Mouse (Mus musculus) embryonic facial prominence, embryonic 11.5 days (tissue): ENCODE results near the gene Car11. TPM values are rescaled to one million over a fixed set of nuclear protein-coding genes. Genes with fewer than 3 reads are reported as not detected.
A peak's percentile ranks its signal among the peaks of the same experiment; 100 is the strongest.

Source experiments
- ATAC-seq: fragments of 200-750 bp; cut with Nextera tagmentation; replicated peaks from 2 replicates; pipeline ENCODE4 v1.8.0; 2017; ENCODE audit warnings: low read depth; ENCODE audit not compliant: insufficient number of reproducible peaks, low FRiP score, low TSS enrichment
- DNase-seq: peaks from one replicate; pipeline ENCODE4 v3.0.0-alpha.2; 2015; ENCODE audit warnings: low spot score
- H3K27ac ChIP-seq: fragments of 300-500 bp; sonication (generic); replicated peaks from 2 replicates; pipeline ENCODE4 v1.5.1; 2014; ENCODE audit warnings: mild to moderate bottlenecking, low read depth, low read length, control low read depth
- H3K27me3 ChIP-seq: fragments of 300-500 bp; sonication (generic); 2 replicates; pipeline ENCODE4 v1.6.1; 2014; ENCODE audit warnings: mild to moderate bottlenecking, low read length, moderate library complexity, mixed read lengths; ENCODE audit not compliant: control insufficient read depth, insufficient read depth
- H3K36me3 ChIP-seq: fragments of 300-500 bp; sonication (generic); replicated peaks from 2 replicates; pipeline ENCODE4 v1.6.1; 2014; ENCODE audit warnings: low read depth, mild to moderate bottlenecking, low read length, moderate library complexity, mixed read lengths; ENCODE audit not compliant: control insufficient read depth, insufficient read depth
- H3K4me1 ChIP-seq: fragments of 300-500 bp; sonication (generic); 2 replicates; pipeline ENCODE4 v1.6.1; 2014; ENCODE audit warnings: low read length, mixed read lengths; ENCODE audit not compliant: control insufficient read depth, insufficient read depth
- H3K4me2 ChIP-seq: fragments of 300-500 bp; sonication (generic); 2 replicates; pipeline ENCODE4 v1.6.1; 2014; ENCODE audit warnings: low read depth, mild to moderate bottlenecking, control low read depth, low read length, moderate library complexity
- H3K4me3 ChIP-seq: fragments of 300-500 bp; sonication (generic); 2 replicates; pipeline ENCODE4 v1.5.1; 2014; ENCODE audit warnings: low read depth, low read length, control low read depth
- H3K9ac ChIP-seq: fragments of 300-500 bp; sonication (generic); replicated peaks from 2 replicates; pipeline ENCODE4 v1.6.1; 2014; ENCODE audit warnings: mild to moderate bottlenecking, control low read depth, low read length
- H3K9me3 ChIP-seq: fragments of 300-500 bp; sonication (generic); replicated peaks from 2 replicates; pipeline ENCODE4 v1.6.1; 2016; ENCODE audit warnings: mild to moderate bottlenecking, low read length, inconsistent platforms, mixed read lengths; ENCODE audit not compliant: control insufficient read depth
- WGBS: fragments of 180-500 bp; shearing (Covaris S2); extraction: QIAGEN DNeasy Blood & Tissue Kit; methylation state at CpG from one replicate; pipeline ENCODE4 v1.1.7; 2014; 5-methylcytosine and 5-hydroxymethylcytosine counted together
- polyA plus RNA-seq: library from polyadenylated mRNA; unstranded; fragments of >200 nt; fragmentation: Nextera tagmentation; extraction: Ambion mirVana; gene quantifications from 2 replicates; pipeline ENCODE4 v1.2.1, GENCODE M21; 2014

Gene Car11
- polyA plus RNA-seq, 1 experiment from 2014 or later, result 8.7 TPM

- Histone ChIP-seq H3K9ac (peak overlapping the region; percentile 95), H3K4me1 (peaks cover 7% of the 10 kb centered on the region), H3K27me3 (no peaks in the 10 kb centered on the region), H3K36me3 (peaks cover 24% of the 10 kb centered on the region), H3K9me3 (no peaks in the 10 kb centered on the region), H3K27ac (no peak overlapping the region), H3K4me3 (peak overlapping the region; percentile 87), H3K4me2 (peak overlapping the region; percentile 64)
- DNase-seq (no peak), ATAC-seq (no peak)
- 79% methylated on average over 10 of the region's 10 CpGs for WGBS
Measured at GRCm38 (mm10) chr7:45719180-45719579, 19.5 kb downstream of the Car11 start.

- H3K27me3 ChIP-seq, result no peaks in the 10 kb centered on the region
- no peak for ATAC-seq
- H3K4me2 ChIP-seq, result no peak overlapping the region; the same call in 1 of the 2 replicates
- H3K4me3 ChIP-seq, result peak overlapping the region; percentile 87; the same call in 1 of the 2 replicates
- no peaks in the 10 kb centered on the region for H3K9me3 ChIP-seq
- 93% methylated on average over 15 of the region's 16 CpGs for WGBS
- DNase-seq, result no peak
- peaks cover 7% of the 10 kb centered on the region for H3K4me1 ChIP-seq
- no peak overlapping the region for H3K9ac ChIP-seq
- H3K36me3 ChIP-seq, result peaks cover 24% of the 10 kb centered on the region
- H3K27ac ChIP-seq, result no peak overlapping the region
Measured at GRCm38 (mm10) chr7:45719738-45720412, 20.2 kb downstream of the Car11 start.

GRCm38 (mm10) chr7:45720413-45721233, 21.0 kb downstream of the Car11 start, which contains the start of gene Fam83e:
Gene Fam83e (plus strand): TSS chr7:45721212.
- no peak within 1 kb of the TSS for H3K4me3 ChIP-seq
- H3K4me1 ChIP-seq, result peaks cover 6% of the 10 kb centered on the region
- no peaks in the 10 kb centered on the region for H3K27me3 ChIP-seq
- ATAC-seq, result no peak
- no peaks in the 10 kb centered on the region for H3K9me3 ChIP-seq
- no peak within 1 kb of the TSS for H3K4me2 ChIP-seq
- peaks cover 24% of the 10 kb centered on the region for H3K36me3 ChIP-seq
- H3K9ac ChIP-seq, result no peak within 1 kb of the TSS
- H3K27ac ChIP-seq, result 0 out of 2 replicates have a peak within 1 kb of the TSS, but pooled peaks have one; percentile 13
- no peak for DNase-seq
- 86% methylated on average over 14 of the region's 14 CpGs for WGBS

- Histone ChIP-seq H3K27ac (0 out of 2 replicates have a peak overlapping the region, but pooled peaks have one; percentile 13), H3K36me3 (peaks cover 24% of the 10 kb centered on the region), H3K4me2 (no peak overlapping the region), H3K4me1 (peaks cover 5% of the 10 kb centered on the region), H3K4me3 (no peak overlapping the region), H3K9me3 (no peaks in the 10 kb centered on the region), H3K27me3 (no peaks in the 10 kb centered on the region), H3K9ac (no peak overlapping the region)
- ATAC-seq (no peak), DNase-seq (no peak)
- 89% methylated on average over 7 of the region's 7 CpGs for WGBS
Measured at GRCm38 (mm10) chr7:45721234-45721571, 21.6 kb downstream of the Car11 start.

GRCm38 (mm10) chr7:45721642-45722347, 22.2 kb downstream of the Car11 start:
- no peak for DNase-seq
- Histone ChIP-seq H3K27ac (0 out of 2 replicates have a peak overlapping the region, but pooled peaks have one; percentile 13), H3K4me2 (no peak overlapping the region), H3K36me3 (peaks cover 24% of the 10 kb centered on the region), H3K9ac (no peak overlapping the region), H3K9me3 (no peaks in the 10 kb centered on the region), H3K4me1 (peaks cover 1% of the 10 kb centered on the region; the same call in 1 of the 2 replicates), H3K27me3 (no peaks in the 10 kb centered on the region), H3K4me3 (no peak overlapping the region)
- no peak for ATAC-seq
- WGBS, result 68% methylated on average over 13 of the region's 13 CpGs

GRCm38 (mm10) chr7:45722348-45722713, 22.7 kb downstream of the Car11 start:
- H3K4me3 ChIP-seq, result no peak overlapping the region
- H3K27me3 ChIP-seq, result no peaks in the 10 kb centered on the region
- no peak overlapping the region for H3K27ac ChIP-seq
- ATAC-seq, result no peak
- H3K9ac ChIP-seq, result no peak overlapping the region
- no peaks in the 10 kb centered on the region for H3K9me3 ChIP-seq
- peaks cover 24% of the 10 kb centered on the region for H3K36me3 ChIP-seq
- no peaks in the 10 kb centered on the region; the same call in 1 of the 2 replicates for H3K4me1 ChIP-seq
- no peak overlapping the region for H3K4me2 ChIP-seq
- WGBS, result 81% methylated on average over 13 of the region's 13 CpGs
- no peak for DNase-seq

GRCm38 (mm10) chr7:45723301-45723700, 23.7 kb downstream of the Car11 start:
- H3K4me3 ChIP-seq, result no peak overlapping the region
- H3K4me1 ChIP-seq, result no peaks in the 10 kb centered on the region; the same call in 1 of the 2 replicates
- no peaks in the 10 kb centered on the region for H3K9me3 ChIP-seq
- H3K27ac ChIP-seq, result no peak overlapping the region
- ATAC-seq (no peak), DNase-seq (no peak)
- 87% methylated on average over 4 of the region's 4 CpGs for WGBS
- no peak overlapping the region for H3K9ac ChIP-seq
- no peaks in the 10 kb centered on the region for H3K27me3 ChIP-seq
- peaks cover 24% of the 10 kb centered on the region for H3K36me3 ChIP-seq
- no peak overlapping the region for H3K4me2 ChIP-seq
